Mouse (Mus musculus) embryonic fibroblast, embryonic 13.5 days (primary cell): Measurements from ENCODE around the gene Vmn1r14.

Experiments used
- CTCF ChIP-seq: IDR thresholded peaks from 2 replicates; pipeline ENCODE4 v1.5.1; 2011; ENCODE audit warnings: mild to moderate bottlenecking, control low read depth, low read length, moderate library complexity, borderline replicate concordance; ENCODE audit not compliant: insufficient read depth
- POLR2A ChIP-seq: IDR thresholded peaks from 2 replicates; pipeline ENCODE4 v1.6.1; 2011; ENCODE audit warnings: low read depth, mild to moderate bottlenecking, control low read depth, low read length, moderate library complexity

- TF ChIP-seq CTCF (no peak), POLR2A (no peak)
Observed at GRCm38 (mm10) chr6:57260990-57261389, 29.5 kb downstream of the Vmn1r14 start.
